In the genomic region with DNA sequence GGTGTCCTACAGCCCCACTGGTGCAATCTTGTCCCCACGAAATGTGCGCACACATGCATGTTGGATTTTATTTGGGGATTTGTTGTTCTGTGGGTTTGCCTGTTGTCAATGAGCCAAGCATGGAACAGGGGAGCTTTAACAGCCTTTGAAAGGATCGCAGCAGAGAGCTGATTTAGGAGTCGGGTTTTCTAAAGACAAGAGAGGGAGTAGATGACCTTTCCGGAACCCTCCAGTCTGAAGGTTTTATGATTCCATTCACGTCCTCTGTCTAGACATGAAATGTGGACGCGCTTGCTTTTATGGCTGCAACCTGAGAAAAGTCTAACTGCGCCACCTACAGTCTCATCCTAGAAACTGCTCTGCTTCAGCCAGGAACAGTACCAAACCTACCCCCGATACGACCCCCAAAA, we compare ENCODE assay signal across 8 mouse cellular contexts. TPM values are rescaled to one million over a fixed set of nuclear protein-coding genes. Genes with fewer than 3 reads are reported as not detected.
DNase-seq lines count a peak whose midpoint lies in the region; ATAC-seq and TF ChIP-seq lines count a peak whose summit lies in the region.

No protein-coding gene starts in this region.

- no peak overlapping the region for H3K27ac ChIP-seq in heart, postnatal 0 days (ENCODE audit: low read depth)
- H3K27ac ChIP-seq in liver, postnatal 0 days (ENCODE audit: low read depth) = no peak overlapping the region
- peak overlapping the region; percentile 74 for H3K27ac ChIP-seq in neural tube, embryonic 14.5 days (ENCODE audit: low read depth, low read length)

- H3K36me3 ChIP-seq in heart, postnatal 0 days (replicated peaks; ENCODE audit: control insufficient read depth, insufficient read depth, low read length) = no peaks in the 10 kb centered on the region
- no peaks in the 10 kb centered on the region for H3K36me3 ChIP-seq in liver, postnatal 0 days (replicated peaks; ENCODE audit: insufficient read depth, low read length)
- H3K36me3 ChIP-seq in neural tube, embryonic 14.5 days (ENCODE audit: control insufficient read depth, insufficient read depth, low read length) = no peaks in the 10 kb centered on the region

- H3K9me3 ChIP-seq in heart, postnatal 0 days (replicated peaks; ENCODE audit: control insufficient read depth, low read length) = no peaks in the 10 kb centered on the region
- no peaks in the 10 kb centered on the region for H3K9me3 ChIP-seq in liver, postnatal 0 days (ENCODE audit: low read length)
- no peaks in the 10 kb centered on the region for H3K9me3 ChIP-seq in neural tube, embryonic 14.5 days (ENCODE audit: control insufficient read depth, low read length)

- peak; percentile 68 for ATAC-seq in CD4-positive, CD25-positive, alpha-beta regulatory T cell, adult 4 months
- no peak for ATAC-seq in heart, postnatal 0 days (ENCODE audit: insufficient read depth, low read depth)
- ATAC-seq in liver, postnatal 0 days = no peak
- peak; percentile 81 for ATAC-seq in neural tube, embryonic 14.5 days (ENCODE audit: low read depth)
- ATAC-seq in erythroid progenitor cell, adult 5-6 weeks (replicated peaks; ENCODE audit: low FRiP score, poor library complexity, severe bottlenecking) = no peak

- DNase-seq in adrenal gland, adult 18-20 months (ENCODE audit: low spot score in 2 of 2) = peak; percentile 34 to 42
- peak; percentile 67 for DNase-seq in embryo, embryonic 9.5 days (ENCODE audit: extremely low spot score)
- peak; percentile 50 for DNase-seq in heart, postnatal 0 days (ENCODE audit: low spot score)
- DNase-seq in kidney, postnatal 14 days = peak; percentile 70
- peak; percentile 32 for DNase-seq in liver, postnatal 0 days

- peak overlapping the region; percentile 36 for H3K4me2 ChIP-seq in heart, postnatal 0 days (ENCODE audit: low read depth, low read length)
- no peak overlapping the region for H3K4me2 ChIP-seq in liver, postnatal 0 days (ENCODE audit: low read depth, low read length)
- H3K4me2 ChIP-seq in neural tube, embryonic 14.5 days (ENCODE audit: low read depth, low read length) = peak overlapping the region; percentile 24; the same call in 1 of the 2 replicates

- 25% methylated on average over 11 of the region's 11 CpGs for WGBS in heart, postnatal 0 days
- WGBS in liver, postnatal 0 days (ENCODE audit: insufficient replicate concordance) = 23% methylated on average over 11 of the region's 11 CpGs
- WGBS in neural tube, embryonic 14.5 days = 3% methylated on average over 11 of the region's 11 CpGs

- no peaks in the 10 kb centered on the region for H3K4me1 ChIP-seq in heart, postnatal 0 days (ENCODE audit: control insufficient read depth, insufficient read depth)
- no peaks in the 10 kb centered on the region for H3K4me1 ChIP-seq in liver, postnatal 0 days (ENCODE audit: insufficient read depth)
- H3K4me1 ChIP-seq in neural tube, embryonic 14.5 days (ENCODE audit: control insufficient read depth, insufficient read depth, low read length) = peaks cover 11% of the 10 kb centered on the region

- H3K27me3 ChIP-seq in heart, postnatal 0 days (ENCODE audit: control insufficient read depth, insufficient read depth, low read length) = no peaks in the 10 kb centered on the region
- H3K27me3 ChIP-seq in liver, postnatal 0 days (ENCODE audit: insufficient read depth, low read length) = no peaks in the 10 kb centered on the region
- no peaks in the 10 kb centered on the region for H3K27me3 ChIP-seq in neural tube, embryonic 14.5 days (ENCODE audit: control insufficient read depth, insufficient read depth, low read length)

- no peak overlapping the region for H3K4me3 ChIP-seq in heart, postnatal 0 days (ENCODE audit: low read depth, low read length)
- H3K4me3 ChIP-seq in liver, postnatal 0 days (ENCODE audit: low read depth, low read length) = no peak overlapping the region
- H3K4me3 ChIP-seq in neural tube, embryonic 14.5 days (ENCODE audit: low read depth, low read length) = no peak overlapping the region

- TF ChIP-seq CTCF in heart, postnatal 0 days (IDR thresholded peaks at IDR 0.05; ENCODE audit: low read depth) = peak; percentile 69
- peak; percentile 69 for TF ChIP-seq CTCF in liver, postnatal 0 days (IDR thresholded peaks at IDR 0.05; ENCODE audit: low read depth)

- no peak overlapping the region for H3K9ac ChIP-seq in heart, postnatal 0 days (replicated peaks; ENCODE audit: low read depth, low read length)
- H3K9ac ChIP-seq in liver, postnatal 0 days (replicated peaks) = no peak overlapping the region
- no peak overlapping the region for H3K9ac ChIP-seq in neural tube, embryonic 14.5 days (replicated peaks; ENCODE audit: low read depth, low read length)

- no peak for TF ChIP-seq EP300 in heart, postnatal 0 days (IDR thresholded peaks at IDR 0.05; ENCODE audit: low read depth)
- no peak for TF ChIP-seq EP300 in liver, postnatal 0 days (IDR thresholded peaks at IDR 0.05; ENCODE audit: low read depth)

RNA-seq across cellular contexts. Expression of a gene that starts 23.5 kb away (rescaled TPM):
- 100 to 1,000 TPM in 1 of 2 experiments, 10 to 100 TPM in 1; 84.3 to 105 TPM for polyA plus RNA-seq in CD4-positive, CD25-positive, alpha-beta regulatory T cell, adult 4 months (2017; shearing (Covaris generic))
- total RNA-seq in adrenal gland, adult 18-20 months (2021) = 100 to 1,000 TPM; 100 to 104 TPM
- total RNA-seq in heart, postnatal 0 days (2014; rRNA removed; ENCODE audit: low replicate concordance) = 18.4 and 40.3 TPM in 2 replicates
- polyA plus RNA-seq in heart, postnatal 0 days (2015; fragmentation: Nextera tagmentation; extraction: Ambion mirVana) = 19.1 and 20.4 TPM in 2 replicates
- 146 and 151 TPM in 2 replicates for polyA plus RNA-seq in liver, postnatal 0 days (2015; fragmentation: Nextera tagmentation; extraction: Ambion mirVana)
- polyA plus RNA-seq in neural tube, embryonic 14.5 days (2014; fragmentation: Nextera tagmentation; extraction: Ambion mirVana) = 88.1 and 88.9 TPM in 2 replicates
- total RNA-seq in erythroid progenitor cell, adult 5-6 weeks (2015; ENCODE audit: low replicate concordance) = 6.7 and 8.3 TPM in 2 replicates
- 5.6 and 8.9 TPM in 2 replicates for total RNA-seq in erythroid progenitor cell, adult 5-6 weeks (2017; ENCODE audit: low replicate concordance)

Comparison
In these comparisons a context has a peak if more than half of its experiments do, and no peak if none do; other contexts are left out.
1. ATAC-seq: peak in CD4-positive, CD25-positive, alpha-beta regulatory T cell, adult 4 months (single experiment) and neural tube, embryonic 14.5 days (single experiment); none in heart, postnatal 0 days (single experiment), liver, postnatal 0 days (single experiment) and erythroid progenitor cell, adult 5-6 weeks (single experiment).
2. Peak in every context shown above with its lines, with median percentiles within 50 percentile points of each other: DNase-seq.